Mouse (Mus musculus) lung, postnatal 4 days (tissue): ENCODE results near the gene Jund.

Source experiments
- DNase-seq, 2 experiments: peaks; one replicate each; pipeline ENCODE4 v3.0.0; 2021

Gene Jund

DNA sequence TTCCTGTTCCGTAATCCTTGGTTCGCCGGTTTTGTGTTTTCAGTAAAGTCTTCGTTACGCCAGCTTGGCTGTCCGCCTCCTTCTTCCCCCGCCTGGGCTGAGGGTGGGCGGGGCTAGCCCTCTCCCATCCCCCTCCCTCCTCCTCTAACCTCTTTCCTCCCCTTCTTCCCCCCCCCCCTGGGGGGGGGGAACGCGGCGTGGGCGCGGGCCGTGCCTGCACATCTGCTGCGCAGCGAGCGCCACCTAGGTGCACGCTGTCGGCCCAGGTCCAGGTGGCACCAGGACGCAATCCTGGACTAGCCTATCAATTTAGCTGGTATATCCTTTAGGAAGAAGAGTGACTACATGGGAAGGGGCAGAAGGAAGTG lies 1.8 kb downstream of the Jund start:
- peak; percentile 93 to 94 for DNase-seq

- DNase-seq: no peak
Measured at GRCm38 (mm10) chr8:70701048-70701981, 2.6 kb downstream of the Jund start.

GRCm38 (mm10) chr8:70701982-70702841 lies 3.5 kb downstream of the Jund start:
- DNase-seq: no peak

- peak; percentile 58 to 72 for DNase-seq
Measured at GRCm38 (mm10) chr8:70702842-70703182, 4.1 kb downstream of the Jund start.

DNA sequence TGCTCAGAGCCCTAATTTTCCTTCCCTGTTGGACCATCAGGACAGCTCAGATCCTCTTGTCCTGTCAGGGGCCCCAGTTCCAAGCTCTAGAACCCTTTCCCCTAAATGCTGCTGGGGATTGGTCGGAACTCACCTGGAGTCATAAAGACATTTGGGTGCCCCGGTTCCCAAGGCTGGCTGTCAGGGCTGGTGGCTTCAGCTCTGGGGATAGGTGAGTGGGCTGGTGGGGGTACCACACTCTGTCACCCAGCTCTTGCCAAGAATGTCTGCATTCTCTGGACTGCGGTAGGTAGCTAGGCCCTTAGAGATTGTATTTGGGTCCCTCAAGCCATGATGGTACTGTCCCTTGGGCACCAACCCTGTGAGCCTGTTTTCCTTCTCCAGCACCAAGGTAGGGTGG lies 4.5 kb downstream of the Jund start, which contains the start of gene Iqcn:
Gene Iqcn (plus strand): TSS at position 171 of the 400 bp plus-strand sequence.
- no peak for DNase-seq

- DNase-seq: no peak
Measured at GRCm38 (mm10) chr8:70708281-70708680, 9.5 kb downstream of the Jund start.

DNA sequence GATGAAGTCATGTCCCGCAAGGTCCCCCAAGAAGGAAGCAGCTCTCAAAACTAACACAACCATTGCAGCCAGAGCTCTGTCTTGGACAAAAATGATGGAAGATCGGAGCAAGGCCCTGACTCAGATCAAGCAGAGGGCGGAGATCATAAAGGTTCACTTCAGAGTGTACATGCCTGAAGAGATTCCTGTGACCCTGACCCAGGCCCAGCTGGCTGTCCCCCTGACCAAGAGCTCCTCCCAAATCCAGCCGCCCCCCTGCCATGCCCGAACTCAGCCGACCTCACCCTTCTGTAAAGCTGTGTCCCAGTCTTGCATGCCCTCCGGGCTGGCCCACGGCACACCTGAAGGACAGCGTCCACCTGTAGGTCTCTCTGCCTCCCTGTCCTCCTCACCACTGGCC lies 11.0 kb downstream of the Jund start:
- DNase-seq: no peak

GRCm38 (mm10) chr8:70710296-70710695 lies 11.5 kb downstream of the Jund start:
- DNase-seq: no peak

DNA sequence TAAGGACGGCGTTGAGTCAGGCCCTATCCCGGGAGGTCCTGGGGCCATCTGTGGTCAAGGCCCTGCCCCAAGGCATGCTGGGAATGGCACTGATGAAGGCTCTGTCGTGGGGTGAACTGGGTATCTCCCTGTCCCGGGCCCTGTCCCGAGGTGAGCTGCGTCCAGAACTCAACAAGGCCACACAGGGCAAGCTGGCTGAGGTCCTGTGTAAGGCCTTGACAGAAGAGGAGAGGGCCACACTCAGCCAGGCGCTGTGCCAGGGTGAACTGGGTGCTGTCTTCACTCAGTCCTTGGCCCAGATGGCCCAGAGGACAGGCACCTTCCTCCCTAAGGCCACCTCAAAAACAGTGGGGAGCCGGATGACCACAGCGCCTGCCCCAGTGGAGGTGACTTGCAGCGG lies 12.3 kb downstream of the Jund start:
- DNase-seq: no peak

DNA sequence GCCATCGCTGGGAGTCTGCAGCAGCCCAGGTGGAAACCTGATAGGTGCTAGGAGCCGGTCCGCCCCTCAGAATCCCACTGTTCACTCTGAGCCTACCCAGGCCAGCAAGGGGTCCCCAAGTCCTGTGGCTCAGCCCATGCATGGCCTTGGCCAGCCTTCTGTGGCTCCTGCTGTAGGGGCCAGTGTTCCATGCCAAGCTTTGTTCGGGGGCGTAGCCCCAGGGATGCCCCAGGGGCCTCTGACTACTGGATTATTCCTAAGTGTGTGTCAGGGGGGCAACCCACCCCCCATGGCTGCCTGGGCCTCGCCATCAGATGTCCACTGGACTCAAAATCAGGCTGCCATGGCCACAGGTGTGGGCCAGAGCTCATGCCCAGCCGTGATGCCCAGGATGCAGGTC lies 15.2 kb downstream of the Jund start:
- peak in 1 of 2 experiments; percentile 20 for DNase-seq

GRCm38 (mm10) chr8:70715086-70715485 lies 16.3 kb downstream of the Jund start:
- no peak for DNase-seq

- peak in 1 of 2 experiments; percentile 20 for DNase-seq
Measured at GRCm38 (mm10) chr8:70716521-70717400, 18.0 kb downstream of the Jund start.

DNA sequence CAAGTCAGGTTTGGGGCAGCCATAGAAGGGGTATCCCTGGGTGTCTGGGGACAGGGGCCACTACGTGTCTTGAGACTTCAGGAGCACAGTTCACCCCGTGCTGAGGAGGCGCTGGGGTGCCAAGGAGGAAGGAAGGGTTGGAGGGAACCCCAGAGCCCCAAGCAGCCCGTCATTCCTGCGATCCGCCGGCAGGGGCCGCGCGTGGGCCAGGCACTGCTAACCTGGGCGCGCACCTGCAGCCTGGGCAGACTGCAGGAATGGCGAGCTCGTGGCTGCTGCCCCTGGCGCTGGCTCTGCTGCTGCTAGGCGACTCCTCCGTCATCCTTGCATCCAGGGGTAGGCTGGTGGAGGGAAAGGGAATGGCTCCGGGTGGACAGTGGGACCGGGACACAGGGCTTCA lies 19.5 kb downstream of the Jund start, which contains the start of gene Gm3336:
Gene Gm3336 (plus strand): TSS at position 247 of the 400 bp plus-strand sequence.
- DNase-seq: peak; percentile 75 to 78

DNA sequence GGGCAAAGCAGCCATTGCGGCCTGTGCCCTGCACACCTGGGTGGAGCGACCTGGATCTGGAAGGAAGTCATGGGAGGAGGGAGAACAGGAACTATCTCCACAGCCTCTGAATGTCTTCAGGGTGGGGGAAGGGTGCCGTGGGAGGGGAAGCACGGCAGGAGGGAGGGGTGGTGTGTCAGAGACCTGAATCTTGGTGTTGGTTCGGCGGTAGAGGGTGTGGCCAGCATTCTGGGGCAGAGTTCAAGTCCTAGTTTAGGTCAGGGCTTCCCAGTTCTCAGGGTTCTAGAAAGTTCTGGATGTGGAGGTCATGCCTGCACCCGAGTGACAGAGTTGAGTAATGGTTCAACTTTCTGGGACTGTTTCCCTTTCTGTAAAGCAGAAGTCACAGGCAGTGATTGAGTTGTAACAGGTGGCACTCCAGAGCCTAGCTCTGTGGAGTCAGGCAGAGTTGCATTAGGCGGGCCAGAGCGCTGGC lies 21.1 kb downstream of the Jund start:
- peak; percentile 47 to 53 for DNase-seq

DNA sequence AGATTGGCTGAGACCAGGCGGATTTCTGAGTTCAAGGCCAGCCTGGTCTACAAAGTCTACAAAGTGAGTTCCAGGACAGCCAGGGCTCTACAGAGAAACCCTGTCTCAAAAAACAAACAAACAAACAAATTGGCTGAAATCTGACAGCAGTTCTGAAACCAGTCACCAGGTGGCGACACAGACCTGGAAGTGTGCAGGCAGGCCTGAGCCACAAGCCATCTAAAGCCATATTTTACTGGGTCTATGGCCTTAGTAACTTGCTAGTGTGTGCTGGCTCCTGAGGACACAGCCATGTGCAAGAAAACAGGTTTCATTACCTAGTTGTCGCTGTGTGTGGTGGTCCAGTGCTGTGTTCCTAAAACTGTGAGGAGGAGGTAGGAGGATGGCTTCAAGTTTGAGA lies 22.0 kb downstream of the Jund start:
- DNase-seq: peak; percentile 63 to 88

DNA sequence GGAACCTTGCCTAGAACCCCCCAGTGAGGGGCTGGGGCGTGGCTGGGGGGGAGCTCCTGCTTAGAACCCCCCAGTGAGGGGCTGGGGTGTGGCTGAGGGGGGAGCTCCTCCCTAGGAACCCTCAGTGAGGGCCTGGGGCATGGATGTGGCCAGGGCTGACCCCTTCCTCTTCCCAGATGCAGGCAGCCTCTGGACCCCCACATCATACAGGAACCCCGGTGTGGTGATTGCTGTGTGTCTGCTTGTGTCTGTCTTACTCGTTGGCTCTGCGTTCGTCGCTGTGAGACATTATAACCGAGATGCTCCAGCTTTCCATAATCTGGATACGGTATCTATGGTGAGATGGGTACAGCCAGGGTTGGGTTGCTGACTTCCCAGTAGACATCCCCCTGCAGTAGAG lies 22.9 kb downstream of the Jund start:
- DNase-seq: peak in 1 of 2 experiments; percentile 19

DNA sequence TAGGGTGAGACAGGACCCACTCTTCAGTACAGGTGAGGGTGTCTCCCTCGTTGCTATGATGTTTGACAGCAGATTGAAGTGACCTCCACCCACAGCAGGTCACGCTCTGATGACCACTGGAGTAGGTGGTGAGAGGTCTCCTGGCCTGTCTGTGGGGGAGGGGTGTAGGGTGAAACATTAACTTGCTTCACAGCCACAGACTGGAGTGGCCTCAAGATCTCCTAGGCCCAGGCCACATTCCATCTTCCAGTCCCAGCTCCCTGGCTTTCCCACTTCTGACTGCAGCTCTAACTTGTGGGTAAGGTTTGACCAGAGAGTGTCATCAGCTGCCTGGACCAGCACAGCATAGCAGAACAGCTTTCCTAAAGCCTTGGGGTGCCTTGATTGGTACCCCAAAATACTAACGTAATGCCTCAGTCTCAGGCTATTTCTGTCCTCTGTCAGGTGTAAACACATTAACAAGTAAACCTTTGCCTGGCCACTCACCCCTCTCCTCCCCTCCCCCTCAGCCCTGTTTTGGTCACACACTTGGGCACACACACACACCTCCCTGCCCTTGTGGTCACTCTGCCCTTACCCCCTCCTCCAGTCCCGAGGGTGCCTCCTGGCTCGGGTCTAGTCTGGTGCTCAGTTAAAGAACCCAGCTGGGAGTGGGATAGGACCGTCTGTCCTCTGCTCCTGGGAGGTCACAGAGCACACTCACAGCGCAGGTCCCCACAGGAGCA lies 24.9 kb downstream of the Jund start, which contains the start of gene Pde4c:
Gene Pde4c (plus strand): TSS at position 235 of the 725 bp plus-strand sequence.
- peak; percentile 71 to 85 for DNase-seq

GRCm38 (mm10) chr8:70724216-70724615 lies 25.5 kb downstream of the Jund start:
- peak in 1 of 2 experiments; percentile 22 for DNase-seq

DNA sequence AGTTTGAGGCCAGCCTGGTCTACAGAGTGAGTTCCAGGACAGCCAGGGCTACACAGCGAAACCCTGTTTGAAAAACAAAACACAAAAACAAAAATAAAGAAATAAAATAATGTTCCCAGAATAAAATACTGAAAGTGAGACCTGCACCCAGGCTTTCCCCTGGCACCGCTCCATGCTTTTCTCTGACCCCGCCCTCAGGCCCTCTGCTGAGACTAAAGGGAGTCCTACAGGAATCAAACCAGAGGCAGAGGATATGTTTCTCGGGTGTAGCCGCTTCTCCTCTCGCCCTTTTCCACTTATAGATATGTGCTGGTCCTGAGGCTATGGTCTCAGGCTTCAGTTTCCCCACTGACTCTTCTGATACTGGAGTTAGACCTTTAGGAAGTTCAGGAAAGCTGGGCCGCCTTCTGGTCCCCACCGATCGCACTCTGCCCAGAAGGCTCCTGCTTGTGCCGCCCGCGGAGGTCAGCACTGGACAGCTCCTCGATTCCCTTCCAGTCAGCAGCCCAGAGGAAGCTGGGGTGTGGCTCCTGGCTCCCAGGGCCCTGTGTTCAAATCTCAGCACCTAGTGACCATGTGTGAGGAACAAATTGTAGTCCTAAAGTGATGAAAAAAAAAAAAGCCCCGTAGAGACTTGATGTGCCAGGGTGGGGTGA lies 27.2 kb downstream of the Jund start:
- DNase-seq: peak; percentile 51 to 61

DNA sequence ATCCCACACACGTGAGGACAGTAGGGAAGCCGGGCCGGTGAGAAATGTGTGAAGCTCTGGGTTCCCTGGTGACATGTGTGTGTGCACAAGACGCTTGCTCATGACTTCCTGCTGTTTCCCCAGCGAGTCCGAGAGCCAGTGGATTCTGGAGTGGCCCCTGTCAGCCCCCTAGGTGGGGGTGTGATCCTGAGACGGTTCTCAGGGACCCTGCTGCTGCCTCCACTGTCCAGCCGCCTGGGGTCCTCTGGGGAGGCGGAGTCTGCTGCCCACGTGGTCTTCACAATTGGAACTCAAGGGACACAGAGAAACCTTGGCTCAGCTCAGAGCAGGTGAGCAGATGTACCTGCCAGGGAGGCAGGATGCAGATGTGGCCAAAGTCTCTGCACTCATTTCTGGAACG lies 28.0 kb downstream of the Jund start:
- DNase-seq: peak in 1 of 2 experiments; percentile 16
